In genomic region chr4:72200559-72201409, GRCm38 (mm10) we compare ENCODE assay signal across 8 mouse cellular contexts. TPM values are rescaled to one million over a fixed set of nuclear protein-coding genes. Genes with fewer than 3 reads are reported as not detected.
A peak's percentile ranks its signal among the peaks of the same experiment; 100 is the strongest.
DNase-seq lines count a peak whose midpoint lies in the region; ATAC-seq lines count a peak whose summit lies in the region.

Gene Tle1 (minus strand): TSS chr4:72200919.

- peak; percentile 97 for ATAC-seq in hindbrain, embryonic 16.5 days

- under 1% methylated on average over 97 of the region's 107 CpGs for WGBS in hindbrain, embryonic 16.5 days
- WGBS in macrophage (ENCODE audit: missing documents) = under 1% methylated on average over 100 of the region's 107 CpGs

- peak within 1 kb of the TSS; percentile 86 for H3K4me2 ChIP-seq in hindbrain, embryonic 16.5 days (ENCODE audit: low read length)

- H3K9me3 ChIP-seq in hindbrain, embryonic 16.5 days (ENCODE audit: control insufficient read depth, low read length) = no peaks in the 10 kb centered on the region

- peak within 1 kb of the TSS; percentile 92 for H3K27ac ChIP-seq in hindbrain, embryonic 16.5 days (ENCODE audit: low read depth, low read length)
- H3K27ac ChIP-seq in macrophage = no peak within 1 kb of the TSS

- H3K36me3 ChIP-seq in hindbrain, embryonic 16.5 days (ENCODE audit: control insufficient read depth, insufficient read depth, low read length) = no peaks in the 10 kb centered on the region
- no peaks in the 10 kb centered on the region for H3K36me3 ChIP-seq in macrophage (ENCODE audit: inconsistent target)

- DNase-seq in WW6 (ENCODE audit: low read depth, low spot score) = peak; percentile 96
- DNase-seq in cerebellum, postnatal 4 days (ENCODE audit: low spot score in 2 of 2) = peak; percentile 97 to 99
- peak; percentile 99 for DNase-seq in gastrocnemius, adult 18-20 months (ENCODE audit: low spot score)
- peak; percentile 99 to 100 for DNase-seq in left cerebral cortex, adult 18-20 months (ENCODE audit: low spot score in 2 of 2)
- DNase-seq in right cerebral cortex, adult 18-20 months = peak; percentile 100
- DNase-seq in urinary bladder, postnatal 10 days (ENCODE audit: low spot score) = peak; percentile 94

- peaks cover 19% of the 10 kb centered on the region for H3K4me1 ChIP-seq in hindbrain, embryonic 16.5 days (ENCODE audit: control insufficient read depth, insufficient read depth, low read depth, low read length)

- H3K4me3 ChIP-seq in hindbrain, embryonic 16.5 days (ENCODE audit: low read length) = peak within 1 kb of the TSS; percentile 82
- H3K4me3 ChIP-seq in macrophage (ENCODE audit: inconsistent target) = peak within 1 kb of the TSS; percentile 52

- peak within 1 kb of the TSS; percentile 86 for H3K9ac ChIP-seq in hindbrain, embryonic 16.5 days (ENCODE audit: low read depth, low read length)

- 0 out of 2 replicates have a peak, but pooled peaks cover 3% of the 10 kb centered on the region for H3K27me3 ChIP-seq in hindbrain, embryonic 16.5 days (replicated peaks; ENCODE audit: control insufficient read depth, insufficient read depth, low read length)

- no peaks in the 10 kb centered on the region; the same call in 1 of the 2 replicates for H3K79me2 ChIP-seq in macrophage (ENCODE audit: inconsistent target)

RNA-seq across cellular contexts. Expression of gene Tle1, which starts in this region (rescaled TPM):
- 10 to 100 TPM; 18.1 to 18.8 TPM for total RNA-seq in gastrocnemius, adult 18-20 months (2021)
- polyA plus RNA-seq in hindbrain, embryonic 16.5 days (2015; fragmentation: Nextera tagmentation; extraction: Ambion mirVana) = 26.8 and 31.5 TPM in 2 replicates
- total RNA-seq in left cerebral cortex, adult 18-20 months (2021) = 10 to 100 TPM; 43.4 to 45.4 TPM
- total RNA-seq in macrophage (2018; cell fraction: chromatin; rRNA removed) = 10 to 100 TPM in 7 of 26 experiments, 1 to 10 TPM in 19; 2.2 to 22.5 (median 6.0) TPM
- 1 to 10 TPM; 1.1 to 5.3 (median 2.6) TPM for total RNA-seq in macrophage (2018; cell fraction: cytosol; rRNA removed)
- total RNA-seq in macrophage (2018; cell fraction: nucleus; rRNA removed) = 10 to 100 TPM in 4 of 26 experiments, 1 to 10 TPM in 22; 1.2 to 12.7 (median 3.6) TPM
- polyA plus RNA-seq in macrophage (2018) = 2.9 to 5.1 TPM (median 3.5 TPM) in 3 replicates
